Mouse (Mus musculus) lung, postnatal 0 days (tissue): ENCODE measurements at regions not wholly inside any gene's neighbourhood (a gene's known extent, or its start where the extent isn't known, plus 50 kb on each side); places are given as distances from the start of the nearest gene placed in this dataset.

Experiments
- CTCF ChIP-seq: IDR thresholded peaks from 2 replicates; pipeline ENCODE4 v1.5.1; 2016; ENCODE audit warnings: antibody characterized with exemption, mild to moderate bottlenecking
- EP300 ChIP-seq: IDR thresholded peaks from 2 replicates; pipeline ENCODE4 v1.6.1; 2016; ENCODE audit warnings: antibody characterized with exemption, mild to moderate bottlenecking, control low read depth

- no peak for TF ChIP-seq CTCF
- TF ChIP-seq EP300 = no peak
Observed at GRCm38 (mm10) chr10:26632266-26632665, 121.0 kb upstream of the Arhgap18 start.
